Mouse (Mus musculus): ENCODE measurements at regions not wholly inside any gene's neighbourhood (a gene's known extent, or its start where the extent isn't known, plus 50 kb on each side); places are given as distances from the start of the nearest gene placed in this dataset.

DNA sequence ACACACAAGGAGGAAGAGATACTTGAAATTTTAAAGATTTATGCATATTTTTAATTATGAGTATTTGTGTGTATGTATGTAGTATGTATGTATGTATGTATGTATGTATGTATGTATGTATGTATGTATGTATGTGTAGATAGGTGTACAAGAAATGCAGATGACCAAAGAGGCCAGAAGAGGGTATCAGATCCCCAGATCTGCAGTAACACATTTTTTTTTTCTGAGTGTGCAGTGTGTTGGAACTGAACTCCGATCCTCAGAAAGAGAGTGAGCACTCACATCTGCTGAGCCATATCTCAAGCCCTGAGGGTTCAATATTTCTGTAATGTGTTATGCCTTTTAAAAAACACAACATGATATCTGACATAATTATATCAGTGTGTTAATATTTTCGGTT is 138.0 kb upstream of the Klf6 start:
- intact Hi-C loops (cut with DNase I), result no loop called here
- Histone ChIP-seq H3K27ac (no peak overlapping the region), H3K4me3 (no peak overlapping the region)
- DNase-seq (ENCODE audit: extremely low spot score in 1 of 2, low spot score in 2 of 2), result no peak
- no peak for TF ChIP-seq CTCF (IDR thresholded peaks at IDR 0.05)

DNA sequence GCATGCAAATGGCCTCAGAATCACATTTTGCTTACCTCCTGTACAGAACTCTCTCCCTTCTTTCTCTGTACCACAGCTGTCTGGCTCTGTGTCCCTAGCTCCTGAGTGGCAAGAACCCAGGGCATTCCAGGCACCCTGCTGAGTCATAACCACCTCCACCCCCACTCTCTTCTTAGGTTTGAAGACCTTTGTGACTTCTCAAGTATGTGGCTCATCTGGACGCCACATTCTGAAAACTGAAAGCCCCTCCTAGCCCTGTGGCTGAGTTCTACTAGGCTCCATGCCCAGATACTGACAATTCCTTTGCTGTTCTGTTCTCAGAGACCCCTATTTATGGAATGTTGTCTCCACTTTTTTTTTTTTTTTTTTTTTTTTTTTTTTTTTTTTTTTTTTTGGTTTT is 136.9 kb upstream of the Klf6 start:
- TF ChIP-seq CTCF (IDR thresholded peaks at IDR 0.05), result no peak
- intact Hi-C loops (cut with DNase I), result no loop called here

DNA sequence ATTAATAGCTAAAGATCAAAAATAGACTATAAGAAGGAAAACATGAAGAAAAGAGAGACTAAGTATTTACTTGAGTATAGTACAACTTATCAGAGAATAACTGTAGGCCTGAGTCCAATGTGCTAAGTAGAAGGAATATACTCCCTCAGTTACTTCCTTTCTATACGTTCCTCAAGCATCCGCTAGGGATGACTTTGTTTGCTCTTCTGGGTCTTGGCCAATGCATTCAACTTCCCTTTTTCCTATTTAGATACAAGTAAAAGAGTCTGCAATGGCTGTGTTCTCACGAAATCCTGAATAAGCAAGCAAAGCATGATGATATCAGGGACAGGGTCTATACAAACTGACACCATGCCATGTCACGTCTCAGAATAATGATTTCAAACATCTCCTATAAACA is 135.3 kb upstream of the Klf6 start:
- no peak overlapping the region for H3K27ac ChIP-seq
- TF ChIP-seq CTCF (IDR thresholded peaks at IDR 0.05), result no peak
- DNase-seq (ENCODE audit: extremely low spot score in 1 of 2, low spot score in 2 of 2), result no peak
- no peak overlapping the region for H3K4me3 ChIP-seq
- intact Hi-C loops (cut with DNase I), result no loop called here

More for the DNA sequence above, 136.9 kb upstream of the Klf6 start:
- Histone ChIP-seq H3K27ac (no peak overlapping the region), H3K4me3 (no peak overlapping the region)
- no peak for DNase-seq (ENCODE audit: extremely low spot score in 1 of 2, low spot score in 2 of 2)

DNA sequence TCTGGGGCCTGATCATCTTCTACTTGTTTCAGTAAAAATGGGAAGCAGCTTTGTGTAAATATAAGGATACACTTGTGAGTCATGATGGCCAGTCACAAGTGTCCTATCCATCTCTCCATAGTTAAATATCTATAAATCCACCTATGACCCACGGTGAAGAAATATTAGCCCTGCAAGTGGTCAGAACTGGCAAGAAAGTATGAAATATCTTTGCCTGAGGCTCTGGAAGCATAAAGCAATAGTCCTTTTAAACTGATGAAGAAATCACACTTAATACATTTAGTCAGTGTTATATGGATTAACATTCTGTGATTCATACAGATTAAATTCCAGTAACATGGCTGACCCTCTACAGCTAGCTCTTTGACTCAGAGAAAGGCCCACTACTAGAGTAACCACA is 134.8 kb upstream of the Klf6 start:
- TF ChIP-seq CTCF (IDR thresholded peaks at IDR 0.05), result no peak
- Histone ChIP-seq H3K4me3 (no peak overlapping the region), H3K27ac (no peak overlapping the region)
- no peak for DNase-seq (ENCODE audit: extremely low spot score in 1 of 2, low spot score in 2 of 2)
- intact Hi-C loops (cut with DNase I), result no loop called here

DNA sequence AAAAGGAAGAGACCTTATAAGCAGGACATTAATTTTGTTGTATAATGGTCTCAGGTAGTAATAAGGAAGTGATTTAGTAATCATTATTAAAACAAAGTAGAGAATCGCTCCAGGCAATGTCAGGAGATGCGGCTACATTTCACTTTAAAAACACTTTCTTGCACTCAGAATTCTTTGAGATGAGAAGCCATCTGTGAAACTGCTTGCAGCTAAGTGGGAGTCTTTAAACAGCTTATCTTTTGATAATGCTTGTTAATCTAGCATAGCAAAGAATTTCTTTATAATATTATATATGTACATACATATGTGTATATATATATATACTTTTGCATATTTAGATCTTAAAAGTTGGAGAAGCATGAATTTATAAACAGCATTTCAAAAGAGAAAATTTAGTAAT is 133.1 kb upstream of the Klf6 start:
- TF ChIP-seq CTCF (IDR thresholded peaks at IDR 0.05), result no peak
- intact Hi-C loops (cut with DNase I), result no loop called here
- no peak overlapping the region for H3K4me3 ChIP-seq
- H3K27ac ChIP-seq, result peak overlapping the region; percentile 33; the same call in 1 of the 2 replicates
- DNase-seq (ENCODE audit: extremely low spot score in 1 of 2, low spot score in 2 of 2), result no peak

DNA sequence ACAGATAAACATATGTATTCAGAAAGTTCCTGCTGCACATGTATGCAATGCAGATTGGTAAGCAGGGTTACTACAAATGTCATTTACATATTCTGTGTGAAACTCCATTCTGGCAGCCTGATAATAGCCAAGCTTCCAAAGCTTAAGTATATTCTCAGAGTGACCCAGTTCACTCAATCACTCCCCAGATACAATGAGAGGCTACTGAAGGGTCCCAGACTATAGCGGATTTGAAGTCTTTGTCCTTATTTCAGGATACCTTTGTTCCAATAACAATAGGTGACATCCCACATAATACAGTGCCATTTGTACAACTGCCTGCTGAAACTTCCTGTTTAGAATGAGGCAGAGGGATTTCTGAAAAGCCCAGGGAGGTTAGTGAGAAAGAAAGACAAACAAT is 132.5 kb upstream of the Klf6 start:
- no peak for DNase-seq (ENCODE audit: extremely low spot score in 1 of 2, low spot score in 2 of 2)
- no peak for TF ChIP-seq CTCF (IDR thresholded peaks at IDR 0.05)
- Histone ChIP-seq H3K4me3 (no peak overlapping the region), H3K27ac (peak overlapping the region; percentile 20; the same call in 1 of the 2 replicates)
- intact Hi-C loops (cut with DNase I), result no loop called here

DNA sequence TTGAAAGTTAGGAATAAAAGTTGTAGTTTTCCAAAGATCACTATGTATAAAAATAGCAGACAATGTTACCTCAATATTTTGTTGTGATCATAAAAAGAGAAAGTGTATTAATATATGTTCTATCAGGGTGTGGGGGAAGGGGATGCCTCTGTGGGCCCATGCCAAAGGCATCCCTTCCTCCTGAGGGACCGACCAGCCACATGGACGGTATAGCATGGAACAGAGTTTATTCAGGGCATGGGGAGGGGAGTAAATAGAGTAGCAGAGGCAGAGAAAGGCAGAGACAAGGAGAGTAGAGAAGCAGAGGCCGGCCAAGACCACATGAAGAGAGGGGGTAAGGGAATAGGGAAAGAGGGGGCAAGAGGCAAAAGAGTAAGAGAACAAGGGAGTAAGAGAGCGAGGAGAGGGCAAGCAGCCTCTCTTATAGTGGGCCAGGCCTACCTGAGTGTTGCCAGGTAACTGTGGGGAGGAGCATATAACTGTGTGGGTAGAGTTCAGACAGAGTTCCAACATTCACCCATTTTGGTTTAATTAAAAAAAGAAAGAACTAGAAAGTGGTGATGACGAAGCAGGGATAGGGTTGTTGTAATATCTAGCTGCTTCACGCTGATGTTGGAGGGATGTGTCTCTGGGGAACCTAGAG is 131.7 kb upstream of the Klf6 start:
- intact Hi-C loops (cut with DNase I), result no loop called here
- DNase-seq (ENCODE audit: extremely low spot score in 1 of 2, low spot score in 2 of 2), result no peak
- no peak overlapping the region for H3K4me3 ChIP-seq
- H3K27ac ChIP-seq, result no peak overlapping the region
- TF ChIP-seq CTCF (IDR thresholded peaks at IDR 0.05), result no peak

DNA sequence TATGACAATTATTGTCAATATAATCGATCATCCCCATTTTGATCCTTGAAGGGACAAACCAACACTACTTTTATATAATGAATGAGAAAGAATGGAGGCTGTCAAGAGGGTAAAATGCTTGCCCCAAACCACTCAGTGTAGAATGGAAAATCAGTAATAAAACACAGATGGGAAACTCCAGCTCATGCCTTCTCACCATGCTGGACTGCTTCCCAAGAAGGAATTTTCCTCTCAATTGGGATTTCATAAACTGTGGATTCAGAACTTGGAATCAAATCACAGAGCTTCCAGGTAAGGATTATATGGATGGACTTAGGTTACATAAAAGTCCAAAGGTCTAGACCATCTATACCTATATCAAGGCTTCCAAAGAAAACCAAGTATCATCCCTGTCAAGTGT is 129.1 kb upstream of the Klf6 start:
- TF ChIP-seq CTCF (IDR thresholded peaks at IDR 0.05), result no peak
- DNase-seq (ENCODE audit: extremely low spot score in 1 of 2, low spot score in 2 of 2), result no peak
- Histone ChIP-seq H3K27ac (no peak overlapping the region), H3K4me3 (no peak overlapping the region)
- intact Hi-C loops (cut with DNase I), result no loop called here

DNA sequence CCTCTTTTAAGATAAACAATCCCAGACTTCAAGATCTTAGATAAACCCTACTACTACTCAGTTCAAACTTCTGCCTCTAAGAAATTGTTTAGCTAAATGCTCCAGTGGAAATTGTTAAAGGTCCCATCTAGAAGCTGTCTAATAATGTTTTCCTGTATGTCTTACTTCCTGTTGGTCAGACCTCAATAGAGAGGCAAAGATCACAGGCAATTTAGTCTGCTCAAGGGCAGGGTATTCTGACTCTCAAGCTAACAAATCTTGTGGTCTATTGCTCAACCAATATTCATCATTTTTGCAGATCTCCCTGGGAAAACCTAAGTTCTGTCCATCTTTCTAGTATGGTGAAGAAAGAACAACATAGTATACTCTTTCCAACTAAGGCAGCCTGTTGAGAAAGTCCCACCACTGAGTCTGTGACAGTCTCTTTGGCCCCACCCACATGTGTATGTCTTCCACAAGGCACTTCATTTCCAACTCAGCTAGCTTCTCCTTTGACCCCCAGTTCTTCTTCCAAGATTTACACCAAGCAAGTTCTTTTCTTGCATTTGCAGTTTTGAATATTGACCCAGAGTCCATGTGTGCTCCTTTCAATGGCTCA is 126.2 kb upstream of the Klf6 start:
- Histone ChIP-seq H3K4me3 (no peak overlapping the region), H3K27ac (no peak overlapping the region)
- intact Hi-C loops (cut with DNase I), result no loop called here
- DNase-seq (ENCODE audit: extremely low spot score in 1 of 2, low spot score in 2 of 2), result no peak
- TF ChIP-seq CTCF (IDR thresholded peaks at IDR 0.05), result no peak

DNA sequence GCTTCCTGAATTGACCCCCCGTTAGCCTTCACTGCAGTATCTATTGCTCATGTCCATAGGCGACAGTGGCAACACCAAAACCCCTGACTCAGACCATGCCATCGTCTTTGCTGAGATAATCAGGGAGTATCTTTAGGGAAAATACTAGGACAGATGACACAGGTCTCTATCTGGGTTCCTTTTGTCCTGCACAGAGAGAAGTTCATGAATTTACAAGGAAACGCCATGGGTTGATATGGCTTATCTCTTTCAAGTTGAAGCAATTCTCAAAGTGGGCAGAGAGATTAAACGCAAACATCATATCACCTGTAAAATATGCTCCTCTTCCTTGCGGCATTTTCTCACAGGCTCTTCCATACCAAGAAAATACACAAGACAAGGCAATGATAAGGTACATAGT is 124.8 kb upstream of the Klf6 start:
- Histone ChIP-seq H3K4me3 (no peak overlapping the region), H3K27ac (no peak overlapping the region)
- no peak for DNase-seq (ENCODE audit: extremely low spot score in 1 of 2, low spot score in 2 of 2)
- intact Hi-C loops (cut with DNase I), result no loop called here
- TF ChIP-seq CTCF (IDR thresholded peaks at IDR 0.05), result no peak

DNA sequence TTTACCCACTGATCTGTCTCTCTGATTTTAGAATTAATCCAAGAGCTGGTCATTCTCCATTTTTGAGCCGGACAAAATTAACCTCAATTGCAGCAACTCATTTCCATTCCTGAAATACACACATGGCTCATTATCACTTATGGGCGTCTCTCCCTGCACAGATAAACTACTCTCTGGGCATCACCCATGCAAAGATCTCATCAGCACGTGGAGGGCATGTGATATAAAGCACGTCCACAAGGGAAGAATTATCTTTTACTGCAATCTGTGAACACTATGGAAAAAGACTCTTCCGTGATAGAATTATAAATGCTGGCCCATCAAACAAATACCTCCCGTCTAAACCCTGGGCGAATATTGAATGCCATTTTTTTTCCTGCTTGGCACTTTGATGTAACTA is 124.1 kb upstream of the Klf6 start:
- intact Hi-C loops (cut with DNase I), result no loop called here
- no peak for DNase-seq (ENCODE audit: extremely low spot score in 1 of 2, low spot score in 2 of 2)

DNA sequence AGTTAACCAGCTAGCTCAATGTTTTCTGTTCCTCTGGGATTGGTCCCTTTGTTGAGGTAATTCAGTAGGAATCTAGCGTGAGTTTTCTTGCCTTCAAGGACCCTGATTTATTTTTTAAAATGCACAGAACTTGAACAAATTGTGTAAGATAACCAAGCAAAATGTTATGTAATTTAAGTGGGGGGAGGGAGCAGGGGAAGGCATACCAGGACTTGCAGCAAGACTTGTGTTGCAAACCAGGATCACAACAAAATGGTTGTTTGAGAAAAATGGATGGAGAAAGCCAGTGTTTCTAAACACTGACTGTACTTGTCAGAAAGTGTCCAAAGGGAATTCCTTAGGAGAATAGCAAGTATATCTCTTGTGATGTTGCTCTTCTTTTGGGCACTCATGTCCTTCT is 120.5 kb upstream of the Klf6 start:
- no peak for TF ChIP-seq CTCF (IDR thresholded peaks at IDR 0.05)
- intact Hi-C loops (cut with DNase I), result no loop called here
- no peak for DNase-seq (ENCODE audit: extremely low spot score in 1 of 2, low spot score in 2 of 2)
- Histone ChIP-seq H3K4me3 (no peak overlapping the region), H3K27ac (no peak overlapping the region)

More for the DNA sequence above, 124.1 kb upstream of the Klf6 start:
- no peak for TF ChIP-seq CTCF (IDR thresholded peaks at IDR 0.05)
- no peak overlapping the region for H3K27ac ChIP-seq
- no peak overlapping the region for H3K4me3 ChIP-seq

DNA sequence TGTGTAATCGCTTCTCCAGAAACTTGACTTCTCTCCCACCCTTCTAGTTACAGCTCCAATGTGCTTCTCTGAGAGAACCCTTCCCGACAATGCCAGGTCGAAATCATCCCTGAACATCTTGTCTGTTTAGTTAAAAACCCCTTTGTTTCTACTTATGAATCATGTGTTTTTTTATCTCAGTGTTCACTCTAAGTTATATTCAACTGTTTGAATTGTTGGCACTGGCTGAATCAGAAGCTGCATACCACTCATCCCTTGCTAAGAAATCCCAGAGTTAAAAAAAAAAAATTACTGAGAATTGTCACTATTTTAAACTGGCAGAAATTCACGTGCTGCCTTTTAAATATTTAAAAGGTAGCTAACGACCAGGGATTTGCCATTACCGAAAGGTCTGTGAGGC is 116.3 kb upstream of the Klf6 start:
- intact Hi-C loops (cut with DNase I), result no loop called here
- Histone ChIP-seq H3K4me3 (no peak overlapping the region), H3K27ac (no peak overlapping the region)
- no peak for DNase-seq (ENCODE audit: extremely low spot score in 1 of 2, low spot score in 2 of 2)
- no peak for TF ChIP-seq CTCF (IDR thresholded peaks at IDR 0.05)

Data from left cerebral cortex, adult 2 months (tissue).